Mouse (Mus musculus): ENCODE data around the gene Slc46a1. TPM values are rescaled to one million over a fixed set of nuclear protein-coding genes. Genes with fewer than 3 reads are reported as not detected.

Gene Slc46a1
- polyA plus RNA-seq, 2 experiments = 14.8 to 19.9 TPM

- no peak for ATAC-seq (ENCODE audit: low FRiP score, low read depth)
- 70% methylated on average over 2 of the region's 2 CpGs for WGBS
- TF ChIP-seq POLR2A (IDR thresholded peaks at IDR 0.05; ENCODE audit: borderline replicate concordance, extremely low read depth, insufficient read depth, insufficient read length) = no peak
Measured at GRCm38 (mm10) chr11:78424352-78424751, 41.1 kb upstream of the Slc46a1 start.

GRCm38 (mm10) chr11:78425572-78425971 is 39.9 kb upstream of the Slc46a1 start:
- no peak for TF ChIP-seq POLR2A (IDR thresholded peaks at IDR 0.05; ENCODE audit: borderline replicate concordance, extremely low read depth, insufficient read depth, insufficient read length)
- no peak overlapping the region for H3K4me3 ChIP-seq (replicated peaks; ENCODE audit: low read length)
- no peak overlapping the region for H3K4me2 ChIP-seq (replicated peaks; ENCODE audit: low read depth, low read length, severe bottlenecking)
- ATAC-seq (ENCODE audit: low FRiP score, low read depth) (no peak), DNase-seq (ENCODE audit: low spot score) (no peak)
- H3K36me3 ChIP-seq (ENCODE audit: control insufficient read depth, insufficient read depth, low read length) = no peaks in the 10 kb centered on the region
- 94% methylated on average over 1 of the region's 1 CpGs for WGBS
- H3K9me3 ChIP-seq (ENCODE audit: control insufficient read depth, low read length) = no peaks in the 10 kb centered on the region
- H3K4me1 ChIP-seq (ENCODE audit: control insufficient read depth, insufficient read depth, low read length) = no peaks in the 10 kb centered on the region
- H3K27ac ChIP-seq (replicated peaks; ENCODE audit: low read depth, low read length) = no peak overlapping the region
- no peaks in the 10 kb centered on the region for H3K27me3 ChIP-seq (ENCODE audit: control insufficient read depth, insufficient read depth, low read length)
- H3K9ac ChIP-seq (ENCODE audit: low read depth, low read length, severe bottlenecking) = no peak overlapping the region

More at GRCm38 (mm10) chr11:78424352-78424751, 41.1 kb upstream of the Slc46a1 start:
- H3K4me1 ChIP-seq (ENCODE audit: control insufficient read depth, insufficient read depth, low read length) = no peaks in the 10 kb centered on the region
- H3K9me3 ChIP-seq (ENCODE audit: control insufficient read depth, low read length) = no peaks in the 10 kb centered on the region
- H3K27ac ChIP-seq (replicated peaks; ENCODE audit: low read depth, low read length) = no peak overlapping the region
- H3K4me2 ChIP-seq (replicated peaks; ENCODE audit: low read depth, low read length, severe bottlenecking) = no peak overlapping the region
- no peak overlapping the region for H3K4me3 ChIP-seq (replicated peaks; ENCODE audit: low read length)
- no peak for DNase-seq (ENCODE audit: low spot score)
- no peak overlapping the region for H3K9ac ChIP-seq (ENCODE audit: low read depth, low read length, severe bottlenecking)
- no peaks in the 10 kb centered on the region for H3K27me3 ChIP-seq (ENCODE audit: control insufficient read depth, insufficient read depth, low read length)
- no peaks in the 10 kb centered on the region for H3K36me3 ChIP-seq (ENCODE audit: control insufficient read depth, insufficient read depth, low read length)

GRCm38 (mm10) chr11:78427655-78428054 is 37.8 kb upstream of the Slc46a1 start:
- Histone ChIP-seq H3K36me3 (ENCODE audit: control insufficient read depth, insufficient read depth, low read length) (no peaks in the 10 kb centered on the region), H3K4me2 (replicated peaks; ENCODE audit: low read depth, low read length, severe bottlenecking) (no peak overlapping the region), H3K27me3 (ENCODE audit: control insufficient read depth, insufficient read depth, low read length) (no peaks in the 10 kb centered on the region), H3K9me3 (ENCODE audit: control insufficient read depth, low read length) (no peaks in the 10 kb centered on the region), H3K4me3 (replicated peaks; ENCODE audit: low read length) (no peak overlapping the region), H3K4me1 (ENCODE audit: control insufficient read depth, insufficient read depth, low read length) (no peaks in the 10 kb centered on the region), H3K27ac (replicated peaks; ENCODE audit: low read depth, low read length) (no peak overlapping the region), H3K9ac (ENCODE audit: low read depth, low read length, severe bottlenecking) (no peak overlapping the region)
- no peak for TF ChIP-seq POLR2A (IDR thresholded peaks at IDR 0.05; ENCODE audit: borderline replicate concordance, extremely low read depth, insufficient read depth, insufficient read length)
- WGBS = 94% methylated on average over 6 of the region's 6 CpGs
- no peak for DNase-seq (ENCODE audit: low spot score)
- ATAC-seq (ENCODE audit: low FRiP score, low read depth) = no peak

- no peak for TF ChIP-seq POLR2A (IDR thresholded peaks at IDR 0.05; ENCODE audit: borderline replicate concordance, extremely low read depth, insufficient read depth, insufficient read length)
- 83% methylated on average over 5 of the region's 5 CpGs for WGBS
- Histone ChIP-seq H3K36me3 (ENCODE audit: control insufficient read depth, insufficient read depth, low read length) (no peaks in the 10 kb centered on the region), H3K27ac (replicated peaks; ENCODE audit: low read depth, low read length) (no peak overlapping the region), H3K4me1 (ENCODE audit: control insufficient read depth, insufficient read depth, low read length) (no peaks in the 10 kb centered on the region), H3K4me2 (replicated peaks; ENCODE audit: low read depth, low read length, severe bottlenecking) (no peak overlapping the region), H3K9me3 (ENCODE audit: control insufficient read depth, low read length) (no peaks in the 10 kb centered on the region), H3K9ac (ENCODE audit: low read depth, low read length, severe bottlenecking) (no peak overlapping the region), H3K27me3 (ENCODE audit: control insufficient read depth, insufficient read depth, low read length) (no peaks in the 10 kb centered on the region), H3K4me3 (replicated peaks; ENCODE audit: low read length) (no peak overlapping the region)
- DNase-seq (ENCODE audit: low spot score) (no peak), ATAC-seq (ENCODE audit: low FRiP score, low read depth) (no peak)
Measured at GRCm38 (mm10) chr11:78428309-78428708, 37.2 kb upstream of the Slc46a1 start.

GRCm38 (mm10) chr11:78430195-78430878 is 35.2 kb upstream of the Slc46a1 start:
- no peaks in the 10 kb centered on the region for H3K27me3 ChIP-seq (ENCODE audit: control insufficient read depth, insufficient read depth, low read length)
- H3K27ac ChIP-seq (replicated peaks; ENCODE audit: low read depth, low read length) = no peak overlapping the region
- no peaks in the 10 kb centered on the region for H3K4me1 ChIP-seq (ENCODE audit: control insufficient read depth, insufficient read depth, low read length)
- H3K9ac ChIP-seq (ENCODE audit: low read depth, low read length, severe bottlenecking) = no peak overlapping the region
- H3K4me2 ChIP-seq (replicated peaks; ENCODE audit: low read depth, low read length, severe bottlenecking) = no peak overlapping the region
- DNase-seq (ENCODE audit: low spot score) = no peak
- ATAC-seq (ENCODE audit: low FRiP score, low read depth) = no peak
- no peaks in the 10 kb centered on the region for H3K36me3 ChIP-seq (ENCODE audit: control insufficient read depth, insufficient read depth, low read length)
- TF ChIP-seq POLR2A (IDR thresholded peaks at IDR 0.05; ENCODE audit: borderline replicate concordance, extremely low read depth, insufficient read depth, insufficient read length) = no peak
- WGBS = 40% methylated on average over 11 of the region's 11 CpGs
- no peak overlapping the region for H3K4me3 ChIP-seq (replicated peaks; ENCODE audit: low read length)
- H3K9me3 ChIP-seq (ENCODE audit: control insufficient read depth, low read length) = no peaks in the 10 kb centered on the region
